Mouse (Mus musculus) frontal cortex, postnatal 25 days (tissue): ENCODE measurements around the gene Fgfr2.

Experiments
- DNase-seq, 2 experiments: peaks; one replicate each; pipeline ENCODE4 v3.0.0; 2022; ENCODE audit warnings: low spot score in 2 of 2

The Fgfr2 gene

GRCm38 (mm10) chr7:132263186-132263585 lies 860.0 kb downstream of the Fgfr2 start:
- DNase-seq = no peak

- no peak for DNase-seq
These were observed 860.5 kb downstream of the Fgfr2 start for GRCm38 (mm10) chr7:132262696-132263095.

- no peak for DNase-seq
These were observed 861.3 kb downstream of the Fgfr2 start for GRCm38 (mm10) chr7:132261885-132262284.

GRCm38 (mm10) chr7:132260632-132261031 lies 862.5 kb downstream of the Fgfr2 start:
- DNase-seq = no peak

GRCm38 (mm10) chr7:132258817-132259216 lies 864.3 kb downstream of the Fgfr2 start:
- no peak for DNase-seq

GRCm38 (mm10) chr7:132258216-132258615 lies 864.9 kb downstream of the Fgfr2 start:
- no peak for DNase-seq

GRCm38 (mm10) chr7:132253513-132253912 lies 869.6 kb downstream of the Fgfr2 start:
- peak; percentile 31 for DNase-seq

- no peak for DNase-seq
These were observed 870.1 kb downstream of the Fgfr2 start for GRCm38 (mm10) chr7:132253078-132253477.

- DNase-seq = no peak
These were observed 873.5 kb downstream of the Fgfr2 start for GRCm38 (mm10) chr7:132249563-132250119.

GRCm38 (mm10) chr7:132247567-132247966 lies 875.6 kb downstream of the Fgfr2 start:
- no peak for DNase-seq

GRCm38 (mm10) chr7:132247091-132247490 lies 876.1 kb downstream of the Fgfr2 start:
- no peak for DNase-seq

GRCm38 (mm10) chr7:132245730-132246129 lies 877.4 kb downstream of the Fgfr2 start:
- no peak for DNase-seq

GRCm38 (mm10) chr7:132244637-132245036 lies 878.5 kb downstream of the Fgfr2 start:
- no peak for DNase-seq

- no peak for DNase-seq
These were observed 879.9 kb downstream of the Fgfr2 start for GRCm38 (mm10) chr7:132243225-132243624.

GRCm38 (mm10) chr7:132242617-132243141 lies 880.5 kb downstream of the Fgfr2 start:
- no peak for DNase-seq

- no peak for DNase-seq
These were observed 884.2 kb downstream of the Fgfr2 start for GRCm38 (mm10) chr7:132238921-132239320.

- no peak for DNase-seq
These were observed 886.0 kb downstream of the Fgfr2 start for GRCm38 (mm10) chr7:132237191-132237590.

GRCm38 (mm10) chr7:132236789-132237188 lies 886.4 kb downstream of the Fgfr2 start:
- no peak for DNase-seq

GRCm38 (mm10) chr7:132234250-132234649 lies 888.9 kb downstream of the Fgfr2 start:
- no peak for DNase-seq

- DNase-seq = no peak
These were observed 889.4 kb downstream of the Fgfr2 start for GRCm38 (mm10) chr7:132233732-132234131.

- DNase-seq = no peak
These were observed 890.2 kb downstream of the Fgfr2 start for GRCm38 (mm10) chr7:132232937-132233336.

- no peak for DNase-seq
These were observed 891.7 kb downstream of the Fgfr2 start for GRCm38 (mm10) chr7:132231476-132231875.

- DNase-seq = no peak
These were observed 892.2 kb downstream of the Fgfr2 start for GRCm38 (mm10) chr7:132230961-132231360.

GRCm38 (mm10) chr7:132227075-132227640 lies 896.0 kb downstream of the Fgfr2 start:
- DNase-seq = no peak
